11 mouse cellular contexts compared by ENCODE assay signal in the genomic region with DNA sequence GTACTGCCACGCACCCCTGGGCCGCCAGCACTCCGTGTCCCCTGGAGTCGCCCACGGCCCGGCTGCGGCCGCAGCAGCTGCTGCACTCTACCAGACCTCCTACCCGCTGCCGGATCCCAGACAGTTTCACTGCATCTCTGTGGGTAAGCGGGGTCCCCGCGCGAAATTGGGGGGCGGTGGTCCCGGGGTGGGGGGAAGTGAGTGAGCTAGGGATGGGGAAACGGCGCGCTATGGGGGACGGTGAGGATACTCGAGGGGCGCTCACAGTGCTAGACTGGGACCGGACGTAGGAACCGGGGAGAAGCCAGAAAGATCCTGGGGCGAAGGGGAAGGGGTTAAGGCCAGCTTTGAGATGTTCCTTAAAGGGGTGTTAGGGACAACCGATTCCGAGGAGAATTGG. TPM values are rescaled to one million over a fixed set of nuclear protein-coding genes. Genes with fewer than 3 reads are reported as not detected.
DNase-seq lines count a peak whose midpoint lies in the region; ATAC-seq and TF ChIP-seq lines count a peak whose summit lies in the region.
"Had no signal": no experiment of that assay in that cellular context is flagged by ENCODE, and none has a peak within 500 bp of the region (broad histone marks: within the 10 kb centered on the region; RNA-seq: fewer than 3 reads in every experiment).

No protein-coding gene starts in this region.

- peak overlapping the region; percentile 37 for H3K4me3 ChIP-seq in heart, embryonic 11.5 days (ENCODE audit: low read depth, low read length)
- peak overlapping the region; percentile 42 for H3K4me3 ChIP-seq in hindbrain, embryonic 13.5 days
- peak overlapping the region; percentile 45 for H3K4me3 ChIP-seq in midbrain, embryonic 13.5 days (replicated peaks)
- H3K4me3 ChIP-seq in lung, adult 2 months (replicated peaks; ENCODE audit: extremely low read depth, low read depth, low read length): no peak overlapping the region

- intact Hi-C loops in heart, postnatal 36 days (cut with DNase I): no loop called here

- peak overlapping the region; percentile 63 for H3K4me2 ChIP-seq in heart, embryonic 11.5 days
- peak overlapping the region; percentile 57 for H3K4me2 ChIP-seq in hindbrain, embryonic 13.5 days
- H3K4me2 ChIP-seq in midbrain, embryonic 13.5 days (replicated peaks): peak overlapping the region; percentile 70

- WGBS in heart, embryonic 11.5 days (ENCODE audit: insufficient replicate concordance): 2% methylated on average over 28 of the region's 28 CpGs
- under 1% methylated on average over 28 of the region's 28 CpGs for WGBS in hindbrain, embryonic 13.5 days
- WGBS in midbrain, embryonic 13.5 days: 1% methylated on average over 28 of the region's 28 CpGs
- 2% methylated on average over 28 of the region's 28 CpGs for WGBS in lung, adult 2 months

- H3K27me3 ChIP-seq in heart, embryonic 11.5 days (ENCODE audit: control insufficient read depth, insufficient read depth, low read length): peaks cover 91% of the 10 kb centered on the region
- H3K27me3 ChIP-seq in hindbrain, embryonic 13.5 days: peaks cover 96% of the 10 kb centered on the region
- H3K27me3 ChIP-seq in midbrain, embryonic 13.5 days: peaks cover 97% of the 10 kb centered on the region

- H3K27ac ChIP-seq in heart, embryonic 11.5 days (ENCODE audit: low read depth, low read length): no peak overlapping the region
- peak overlapping the region; percentile 44; the same call in 1 of the 2 replicates for H3K27ac ChIP-seq in hindbrain, embryonic 13.5 days
- no peak overlapping the region for H3K27ac ChIP-seq in midbrain, embryonic 13.5 days
- H3K27ac ChIP-seq: macrophage had no signal

- no peak for TF ChIP-seq POLR2A in brain, embryonic 14.5 days (IDR thresholded peaks at IDR 0.05; ENCODE audit: borderline replicate concordance, extremely low read depth, insufficient read depth, insufficient read length, poor library complexity, severe bottlenecking)
- TF ChIP-seq POLR2A in lung, adult 2 months (IDR thresholded peaks at IDR 0.05; ENCODE audit: borderline replicate concordance, extremely low read depth, low read depth, low read length): no peak

- H3K36me3 ChIP-seq in heart, embryonic 11.5 days (ENCODE audit: control insufficient read depth, insufficient read depth, low read length): no peaks in the 10 kb centered on the region
- H3K36me3 ChIP-seq in hindbrain, embryonic 13.5 days: no peaks in the 10 kb centered on the region
- no peaks in the 10 kb centered on the region for H3K36me3 ChIP-seq in midbrain, embryonic 13.5 days

- no peak overlapping the region for H3K9ac ChIP-seq in heart, embryonic 11.5 days (ENCODE audit: low read depth, low read length)
- peak overlapping the region; percentile 63; the same call in 1 of the 2 replicates for H3K9ac ChIP-seq in hindbrain, embryonic 13.5 days
- peak overlapping the region; percentile 53 for H3K9ac ChIP-seq in midbrain, embryonic 13.5 days (replicated peaks)

- H3K4me1 ChIP-seq in heart, embryonic 11.5 days (ENCODE audit: control insufficient read depth, insufficient read depth, low read length): peaks cover 16% of the 10 kb centered on the region
- H3K4me1 ChIP-seq in hindbrain, embryonic 13.5 days (replicated peaks): peaks cover 41% of the 10 kb centered on the region
- H3K4me1 ChIP-seq in midbrain, embryonic 13.5 days (replicated peaks): peaks cover 53% of the 10 kb centered on the region
- peaks cover 9% of the 10 kb centered on the region for H3K4me1 ChIP-seq in lung, adult 2 months (ENCODE audit: control insufficient read depth, insufficient read depth, low read length)

- no peak for ATAC-seq in heart, embryonic 11.5 days (replicated peaks; ENCODE audit: insufficient number of reproducible peaks, low FRiP score, low TSS enrichment)
- no peak for ATAC-seq in hindbrain, embryonic 13.5 days (ENCODE audit: low FRiP score)
- 0 out of 2 replicates have a peak, but pooled peaks have one; percentile 3 for ATAC-seq in midbrain, embryonic 13.5 days
- no peak for ATAC-seq in megakaryocyte progenitor cell, adult 5-6 weeks (replicated peaks; ENCODE audit: poor library complexity)

- no peak for DNase-seq in heart, postnatal 36 days
- DNase-seq in brain, embryonic 14.5 days (ENCODE audit: low read depth): peak; percentile 11
- no peak for DNase-seq in c-Kit-positive CD71-positive TER-119-positive erythroid progenitor cells, embryonic 14.5 days (ENCODE audit: low spot score)
- DNase-seq in lung, adult 2 months: no peak

- no peaks in the 10 kb centered on the region for H3K9me3 ChIP-seq in heart, embryonic 11.5 days (replicated peaks; ENCODE audit: control insufficient read depth, low read length)
- no peaks in the 10 kb centered on the region for H3K9me3 ChIP-seq in hindbrain, embryonic 13.5 days
- H3K9me3 ChIP-seq in midbrain, embryonic 13.5 days: no peaks in the 10 kb centered on the region

- no peak for TF ChIP-seq CTCF in brain, embryonic 14.5 days (IDR thresholded peaks at IDR 0.05; ENCODE audit: borderline replicate concordance, extremely low read depth, insufficient read depth, insufficient read length)
- TF ChIP-seq CTCF in lung, adult 2 months (IDR thresholded peaks at IDR 0.05; ENCODE audit: insufficient read depth, low read length): no peak

RNA-seq across cellular contexts. Expression of a gene that starts 0.7 kb away (rescaled TPM):
- not detected in 2 replicates for polyA plus RNA-seq in heart, embryonic 11.5 days (2014; fragmentation: Nextera tagmentation; extraction: Ambion mirVana)
- total RNA-seq in heart, postnatal 36 days (2021): not detected
- 9.8 and 11.2 TPM in 2 replicates for polyA plus RNA-seq in brain, embryonic 14.5 days (2012; rRNA removed)
- 5.8 and 7.2 TPM in 2 replicates for polyA plus RNA-seq in hindbrain, embryonic 13.5 days (2015; fragmentation: Nextera tagmentation; extraction: Ambion mirVana)
- 10.7 and 16.2 TPM in 2 replicates for polyA plus RNA-seq in midbrain, embryonic 13.5 days (2015; fragmentation: Nextera tagmentation; extraction: Ambion mirVana)
- not detected in 2 replicates for total RNA-seq in megakaryocyte progenitor cell, adult 5-6 weeks (2015)
- not detected in 2 replicates for total RNA-seq in megakaryocyte progenitor cell, adult 5-6 weeks (2017)
- polyA plus RNA-seq in lung, adult 2 months (2012; rRNA removed): not detected in 2 replicates
- total RNA-seq: gastrocnemius, postnatal 36 days had no signal
- polyA plus RNA-seq: CD4-positive, CD25-positive, alpha-beta regulatory T cell, adult 4 months; macrophage had no signal
